Mouse (Mus musculus): ENCODE data around the gene Ddx28. TPM values are rescaled to one million over a fixed set of nuclear protein-coding genes. Genes with fewer than 3 reads are reported as not detected.
"Not testable (repeated sequence)": the region's sequence is repeated elsewhere in the genome, so short reads cannot be mapped to it uniquely, and the experiment has no call there.

Ddx28 gene
- polyA plus RNA-seq, 1 experiment: 8.0 TPM

- 92% methylated on average over 6 of the region's 6 CpGs for WGBS
- no peak for DNase-seq
- Histone ChIP-seq H3K27ac (ENCODE audit: insufficient read depth, low read depth, low read length) (no peak overlapping the region), H3K4me3 (ENCODE audit: insufficient read depth, low read depth, low read length) (no peak overlapping the region), H3K27me3 (replicated peaks; ENCODE audit: control insufficient read depth, insufficient read depth, low read length) (no peaks in the 10 kb centered on the region), H3K36me3 (ENCODE audit: control insufficient read depth, insufficient read depth, low read length) (no peaks in the 10 kb centered on the region), H3K4me1 (ENCODE audit: control insufficient read depth, insufficient read depth, low read length) (no peaks in the 10 kb centered on the region)
- TF ChIP-seq CTCF (conservative IDR thresholded peaks at IDR 0.05; ENCODE audit: insufficient read depth, insufficient read length, low read depth, low read length) (no peak), POLR2A (IDR thresholded peaks at IDR 0.05; ENCODE audit: low read depth, low read length) (no peak)
These were observed 4.6 kb upstream of the Ddx28 start for GRCm38 (mm10) chr8:106016284-106016683.

DNA sequence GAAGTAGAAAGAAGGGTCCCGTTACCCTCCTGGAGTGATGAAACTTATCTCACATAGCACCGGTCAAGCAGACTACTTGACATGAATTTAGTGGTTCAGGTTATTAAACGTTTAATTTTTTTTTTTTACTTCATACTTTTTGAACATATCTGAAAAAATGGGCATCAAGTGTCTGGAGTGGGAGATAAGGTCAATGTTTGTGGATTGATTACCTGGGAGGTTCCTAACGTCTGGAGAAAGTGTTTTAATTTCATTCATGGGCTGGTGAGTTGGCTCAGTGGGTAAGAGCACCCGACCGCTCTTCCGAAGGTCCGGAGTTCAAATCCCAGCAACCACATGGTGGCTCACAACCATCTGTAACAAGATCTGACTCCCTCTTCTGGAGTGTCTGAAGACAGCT lies 521 bp upstream of the Ddx28 start:
- H3K27ac ChIP-seq (ENCODE audit: insufficient read depth, low read depth, low read length); H3K36me3 ChIP-seq (ENCODE audit: control insufficient read depth, insufficient read depth, low read length); H3K4me1 ChIP-seq (ENCODE audit: control insufficient read depth, insufficient read depth, low read length); DNase-seq; H3K27me3 ChIP-seq (replicated peaks; ENCODE audit: control insufficient read depth, insufficient read depth, low read length); H3K4me3 ChIP-seq (ENCODE audit: insufficient read depth, low read depth, low read length): not testable (repeated sequence)
- WGBS: 74% methylated on average over 8 of the region's 8 CpGs

DNA sequence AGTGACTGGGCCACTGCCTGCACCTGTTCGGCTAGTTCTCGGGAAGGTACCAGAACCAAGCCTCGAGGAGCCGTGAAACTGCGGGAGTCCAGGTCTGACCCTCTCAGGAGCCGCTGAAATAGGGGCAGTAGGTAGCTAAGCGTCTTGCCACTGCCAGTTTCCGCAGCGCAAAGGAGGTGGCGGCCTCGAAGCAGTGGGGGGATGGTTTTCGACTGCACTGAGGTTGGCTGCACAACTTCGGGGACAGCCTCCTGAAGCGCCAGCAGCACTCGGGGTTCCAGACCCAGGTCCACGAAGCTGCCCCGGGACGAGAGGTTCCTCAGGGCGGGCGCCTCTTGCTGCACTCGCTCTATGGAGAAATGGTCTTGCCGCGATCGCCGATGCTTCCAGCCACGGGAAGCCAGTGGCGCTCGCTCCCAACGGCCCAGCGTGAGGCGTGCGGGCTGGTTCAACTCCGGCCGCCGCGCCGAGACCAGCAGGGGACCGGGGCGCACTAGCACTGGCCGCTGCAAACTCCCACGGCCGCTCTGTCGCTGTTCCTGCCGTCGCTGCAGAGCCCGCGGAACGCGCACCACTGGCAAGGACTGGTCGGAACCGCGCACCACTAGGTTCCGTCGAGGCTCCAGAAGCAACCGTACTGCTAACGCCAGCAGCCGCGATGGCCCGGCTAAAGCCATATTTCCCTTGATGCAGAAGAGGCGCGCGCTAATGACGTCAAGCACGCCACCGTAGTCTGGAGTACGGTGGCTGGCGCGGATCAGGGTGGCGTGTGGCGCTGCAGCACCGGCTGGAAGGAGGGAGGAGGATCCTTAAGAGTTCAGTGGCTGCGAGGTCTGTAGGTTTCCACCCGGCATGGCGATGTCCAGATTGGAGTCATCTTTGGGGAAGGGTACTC lies 687 bp downstream of the Ddx28 start:
- no peaks in the 10 kb centered on the region for H3K27me3 ChIP-seq (replicated peaks; ENCODE audit: control insufficient read depth, insufficient read depth, low read length)
- 1% methylated on average over 74 of the region's 74 CpGs for WGBS
- H3K27ac ChIP-seq (ENCODE audit: insufficient read depth, low read depth, low read length): no peak overlapping the region
- DNase-seq: peak; percentile 96
- peak overlapping the region; percentile 73 for H3K4me3 ChIP-seq (ENCODE audit: insufficient read depth, low read depth, low read length)
- TF ChIP-seq POLR2A (IDR thresholded peaks at IDR 0.05; ENCODE audit: low read depth, low read length): peak; percentile 56
- TF ChIP-seq CTCF (conservative IDR thresholded peaks at IDR 0.05; ENCODE audit: insufficient read depth, insufficient read length, low read depth, low read length): no peak
- no peaks in the 10 kb centered on the region for H3K36me3 ChIP-seq (ENCODE audit: control insufficient read depth, insufficient read depth, low read length)
- peaks cover 5% of the 10 kb centered on the region; the same call in 1 of the 2 replicates for H3K4me1 ChIP-seq (ENCODE audit: control insufficient read depth, insufficient read depth, low read length)

DNA sequence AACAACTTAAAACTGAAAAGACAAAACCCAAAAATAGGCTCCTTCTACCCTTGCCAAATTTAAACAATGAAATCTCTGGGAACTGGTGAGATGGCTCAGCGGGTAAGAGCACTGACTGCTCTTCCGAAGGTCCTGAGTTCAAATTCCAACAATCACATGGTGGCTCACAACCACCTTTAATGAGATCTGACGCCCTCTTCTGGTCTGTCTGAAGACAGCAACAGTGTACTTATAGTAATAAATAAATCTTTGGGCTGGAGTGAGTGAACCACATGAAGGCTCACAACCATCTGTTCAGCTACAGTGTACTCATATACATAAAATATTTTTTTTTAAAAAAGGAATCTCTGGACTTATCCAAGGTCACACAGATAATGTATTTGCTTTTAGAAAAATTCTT lies 3.8 kb downstream of the Ddx28 start:
- H3K4me3 ChIP-seq (ENCODE audit: insufficient read depth, low read depth, low read length); H3K27me3 ChIP-seq (replicated peaks; ENCODE audit: control insufficient read depth, insufficient read depth, low read length); H3K36me3 ChIP-seq (ENCODE audit: control insufficient read depth, insufficient read depth, low read length); H3K4me1 ChIP-seq (ENCODE audit: control insufficient read depth, insufficient read depth, low read length); H3K27ac ChIP-seq (ENCODE audit: insufficient read depth, low read depth, low read length): not testable (repeated sequence)
- 45% methylated on average over 3 of the region's 3 CpGs for WGBS
- peak; percentile 15 for DNase-seq

GRCm38 (mm10) chr8:106007135-106007534 lies 4.5 kb downstream of the Ddx28 start:
- Histone ChIP-seq H3K36me3 (ENCODE audit: control insufficient read depth, insufficient read depth, low read length) (no peaks in the 10 kb centered on the region), H3K27me3 (replicated peaks; ENCODE audit: control insufficient read depth, insufficient read depth, low read length) (no peaks in the 10 kb centered on the region), H3K4me1 (ENCODE audit: control insufficient read depth, insufficient read depth, low read length) (peaks cover 5% of the 10 kb centered on the region; the same call in 1 of the 2 replicates), H3K4me3 (ENCODE audit: insufficient read depth, low read depth, low read length) (no peak overlapping the region), H3K27ac (ENCODE audit: insufficient read depth, low read depth, low read length) (no peak overlapping the region)
- TF ChIP-seq POLR2A (IDR thresholded peaks at IDR 0.05; ENCODE audit: low read depth, low read length) (no peak), CTCF (conservative IDR thresholded peaks at IDR 0.05; ENCODE audit: insufficient read depth, insufficient read length, low read depth, low read length) (no peak)
- DNase-seq: no peak
- 76% methylated on average over 3 of the region's 3 CpGs for WGBS

- peak; percentile 14 for DNase-seq
- Histone ChIP-seq H3K4me3 (ENCODE audit: insufficient read depth, low read depth, low read length) (no peak overlapping the region), H3K36me3 (ENCODE audit: control insufficient read depth, insufficient read depth, low read length) (no peaks in the 10 kb centered on the region), H3K4me1 (ENCODE audit: control insufficient read depth, insufficient read depth, low read length) (peaks cover 5% of the 10 kb centered on the region; the same call in 1 of the 2 replicates), H3K27me3 (replicated peaks; ENCODE audit: control insufficient read depth, insufficient read depth, low read length) (no peaks in the 10 kb centered on the region), H3K27ac (ENCODE audit: insufficient read depth, low read depth, low read length) (no peak overlapping the region)
- 90% methylated on average over 4 of the region's 4 CpGs for WGBS
- TF ChIP-seq POLR2A (IDR thresholded peaks at IDR 0.05; ENCODE audit: low read depth, low read length): no peak
- TF ChIP-seq CTCF (conservative IDR thresholded peaks at IDR 0.05; ENCODE audit: insufficient read depth, insufficient read length, low read depth, low read length): peak; percentile 33; the same call in 1 of the 2 replicates
These were observed 5.3 kb downstream of the Ddx28 start for GRCm38 (mm10) chr8:106006413-106006812.

- no peak within 1 kb of the TSS for H3K27ac ChIP-seq (ENCODE audit: insufficient read depth, low read depth, low read length)
- TF ChIP-seq POLR2A (IDR thresholded peaks at IDR 0.05; ENCODE audit: low read depth, low read length) (no peak), CTCF (conservative IDR thresholded peaks at IDR 0.05; ENCODE audit: insufficient read depth, insufficient read length, low read depth, low read length) (no peak)
- DNase-seq: no peak
- no peaks in the 10 kb centered on the region for H3K27me3 ChIP-seq (replicated peaks; ENCODE audit: control insufficient read depth, insufficient read depth, low read length)
- H3K36me3 ChIP-seq (ENCODE audit: control insufficient read depth, insufficient read depth, low read length): no peaks in the 10 kb centered on the region
- no peak within 1 kb of the TSS for H3K4me3 ChIP-seq (ENCODE audit: insufficient read depth, low read depth, low read length)
- WGBS: 57% methylated on average over 4 of the region's 4 CpGs
- peaks cover 5% of the 10 kb centered on the region; the same call in 1 of the 2 replicates for H3K4me1 ChIP-seq (ENCODE audit: control insufficient read depth, insufficient read depth, low read length)
These were observed 5.8 kb downstream of the Ddx28 start, which contains the start of gene Dpep2nb for GRCm38 (mm10) chr8:106005875-106006274. Gene Dpep2nb (minus strand): TSS chr8:106005975.
